Mouse (Mus musculus): ENCODE data around the gene Alkbh6.

GRCm38 (mm10) chr7:30323795-30324194, 15.3 kb downstream of the Alkbh6 start, which contains the start of gene Sdhaf1:
- no peak for TF ChIP-seq CTCF (IDR thresholded peaks at IDR 0.05; ENCODE audit: low read depth, low read length)
- no peak for TF ChIP-seq EP300 (IDR thresholded peaks at IDR 0.05; ENCODE audit: insufficient read depth, low read depth, low read length)
